Mouse (Mus musculus) spleen, adult 2 months (tissue): Measurements from ENCODE around the gene Wtap.

Source experiments
- CTCF ChIP-seq: fragments of 200-500 bp; IDR thresholded peaks from 2 replicates; pipeline ENCODE4 v1.5.1; 2011; ENCODE audit warnings: mild to moderate bottlenecking, inconsistent platforms; ENCODE audit not compliant: insufficient read depth, insufficient read length, insufficient replicate concordance; ENCODE audit errors: extremely low read depth
- POLR2A ChIP-seq: fragments of 200-500 bp; IDR thresholded peaks from 2 replicates; pipeline ENCODE4 v1.6.1; 2011; ENCODE audit warnings: low read depth, low read length, inconsistent platforms

DNA sequence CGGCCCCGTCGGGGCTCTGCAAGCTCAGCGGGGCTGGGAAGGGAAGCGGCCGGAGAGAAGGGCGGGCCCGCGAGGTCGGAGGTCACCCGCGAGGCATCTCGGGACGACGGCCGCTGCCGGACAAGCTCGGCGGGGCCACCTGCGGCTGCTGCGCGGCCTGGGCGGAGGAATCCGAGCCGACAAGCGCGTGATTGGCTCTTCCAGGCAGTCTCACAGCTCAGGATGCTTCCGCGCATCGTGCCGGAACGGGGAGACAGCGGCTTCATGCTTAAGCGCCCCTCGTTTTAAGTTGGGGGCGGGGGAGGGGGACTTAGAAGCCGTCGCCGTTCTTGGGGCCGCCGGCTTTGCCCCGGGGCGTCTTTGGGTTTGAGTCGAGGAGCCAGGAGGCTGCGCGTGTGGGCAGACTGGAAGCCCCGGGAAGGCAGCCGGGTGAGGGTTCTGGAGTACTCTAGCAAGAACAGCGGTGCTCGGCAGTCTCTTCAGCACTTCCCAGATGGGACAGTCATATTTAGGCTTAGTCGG is 1.4 kb downstream of the Wtap start:
- TF ChIP-seq POLR2A, result peak; percentile 69
- no peak for TF ChIP-seq CTCF
